Mouse (Mus musculus): ENCODE measurements around the gene Mrpl41. TPM values are rescaled to one million over a fixed set of nuclear protein-coding genes. Genes with fewer than 3 reads are reported as not detected.
"Not testable (repeated sequence)": the region's sequence is repeated elsewhere in the genome, so short reads cannot be mapped to it uniquely, and the experiment has no call there.

Mrpl41 gene
- polyA plus RNA-seq, 1 experiment from 2014 or later: 123 TPM

DNA sequence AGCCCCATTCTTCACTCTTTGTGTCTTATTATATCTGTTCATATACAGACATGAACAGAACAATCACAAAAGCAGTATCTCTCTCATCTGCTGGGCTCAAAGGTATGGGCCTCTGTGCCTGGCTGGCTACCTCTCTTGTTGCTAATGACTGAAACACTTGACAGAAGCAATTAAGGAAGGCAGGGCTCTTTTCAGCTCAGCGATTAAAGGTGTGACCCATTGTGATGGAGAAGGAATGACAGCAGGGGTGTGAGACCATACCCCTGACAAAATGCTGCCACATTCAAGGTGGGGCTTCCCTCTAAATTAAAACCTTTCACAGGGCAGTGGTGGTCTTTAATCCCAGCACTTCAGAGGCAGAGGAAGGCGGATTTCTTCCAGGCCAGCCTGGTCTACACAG lies 12.9 kb upstream of the Mrpl41 start:
- WGBS (ENCODE audit: insufficient replicate concordance): 51% methylated on average over 2 of the region's 2 CpGs
- H3K4me3 ChIP-seq (ENCODE audit: low read depth, low read length): no peak overlapping the region
- H3K4me2 ChIP-seq: no peak overlapping the region
- no peaks in the 10 kb centered on the region for H3K36me3 ChIP-seq (ENCODE audit: control insufficient read depth, insufficient read depth, low read length)
- no peaks in the 10 kb centered on the region for H3K4me1 ChIP-seq (ENCODE audit: control insufficient read depth, insufficient read depth, low read length)
- ATAC-seq (replicated peaks; ENCODE audit: insufficient number of reproducible peaks, low FRiP score, low TSS enrichment): no peak
- no peaks in the 10 kb centered on the region for H3K27me3 ChIP-seq (ENCODE audit: control insufficient read depth, insufficient read depth, low read length)
- no peaks in the 10 kb centered on the region for H3K9me3 ChIP-seq (replicated peaks; ENCODE audit: control insufficient read depth, low read length)
- no peak overlapping the region for H3K27ac ChIP-seq (ENCODE audit: low read depth, low read length)
- no peak overlapping the region for H3K9ac ChIP-seq (ENCODE audit: low read depth, low read length)

DNA sequence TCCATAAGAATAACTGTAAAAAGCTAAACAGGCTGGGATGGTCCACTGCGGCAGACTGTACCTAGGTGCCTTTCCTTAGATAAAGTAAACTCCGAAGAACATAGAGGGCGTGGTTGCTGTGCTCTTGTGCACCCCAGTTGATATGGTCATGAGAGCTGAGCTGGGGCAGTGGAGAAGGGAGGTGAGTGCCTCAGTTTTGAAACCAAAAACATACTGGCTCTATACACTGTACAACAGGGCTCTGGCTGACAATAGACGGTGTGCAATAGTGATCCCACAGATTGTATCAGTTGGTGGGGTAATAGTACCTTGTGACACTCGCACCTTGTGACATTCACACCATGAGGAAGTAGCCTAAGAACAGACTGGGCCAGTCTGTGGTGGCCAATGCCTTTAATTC lies 2.1 kb upstream of the Mrpl41 start:
- H3K4me1 ChIP-seq (ENCODE audit: control insufficient read depth, insufficient read depth, low read length): peaks cover 11% of the 10 kb centered on the region
- ATAC-seq (replicated peaks; ENCODE audit: insufficient number of reproducible peaks, low FRiP score, low TSS enrichment): no peak
- H3K9ac ChIP-seq (ENCODE audit: low read depth, low read length): no peak overlapping the region
- WGBS (ENCODE audit: insufficient replicate concordance): 83% methylated on average over 5 of the region's 5 CpGs
- H3K36me3 ChIP-seq (ENCODE audit: control insufficient read depth, insufficient read depth, low read length): peaks cover 4% of the 10 kb centered on the region; the same call in 1 of the 2 replicates
- H3K4me3 ChIP-seq (ENCODE audit: low read depth, low read length): peak overlapping the region; percentile 83
- no peak overlapping the region; the same call in 1 of the 2 replicates for H3K27ac ChIP-seq (ENCODE audit: low read depth, low read length)
- no peaks in the 10 kb centered on the region for H3K27me3 ChIP-seq (ENCODE audit: control insufficient read depth, insufficient read depth, low read length)
- peak overlapping the region; percentile 99 for H3K4me2 ChIP-seq
- no peaks in the 10 kb centered on the region for H3K9me3 ChIP-seq (replicated peaks; ENCODE audit: control insufficient read depth, low read length)

DNA sequence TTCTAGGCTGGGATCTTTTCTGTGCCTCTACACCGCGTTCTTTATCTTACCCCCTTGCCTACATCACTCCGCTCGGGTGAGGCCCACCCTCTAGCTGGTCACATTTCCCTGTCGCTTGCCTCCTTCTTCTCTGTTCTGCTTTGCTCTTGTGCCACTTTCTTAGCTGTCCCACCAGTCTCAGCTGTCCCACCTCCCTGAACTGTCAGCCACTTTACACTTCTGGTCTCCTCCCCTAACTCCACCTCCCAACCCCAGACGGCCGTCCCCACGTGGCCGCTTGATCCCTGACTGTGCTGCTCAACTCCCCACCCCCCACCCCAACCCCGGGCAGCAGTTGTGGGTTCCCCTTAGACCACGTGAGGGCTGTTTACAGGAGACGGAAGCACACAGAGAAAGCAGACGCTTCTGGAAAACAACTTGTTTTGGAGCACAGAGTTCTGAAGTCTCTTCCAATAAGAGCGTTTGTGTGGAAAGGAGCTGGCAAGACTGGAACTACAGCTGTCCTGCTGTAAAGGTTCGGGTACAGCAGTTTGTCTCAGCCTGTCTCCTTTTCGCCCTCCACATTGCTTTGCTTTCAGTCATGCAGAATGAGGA lies 903 bp upstream of the Mrpl41 start, which contains the start of gene Pnpla7:
Gene Pnpla7 (plus strand): TSS at position 330 of the 594 bp plus-strand sequence.
- Histone ChIP-seq H3K27ac (ENCODE audit: low read depth, low read length) (peak within 1 kb of the TSS; percentile 95), H3K4me1 (ENCODE audit: control insufficient read depth, insufficient read depth, low read length) (peaks cover 11% of the 10 kb centered on the region), H3K9me3 (replicated peaks; ENCODE audit: control insufficient read depth, low read length) (no peaks in the 10 kb centered on the region), H3K9ac (ENCODE audit: low read depth, low read length) (peak within 1 kb of the TSS; percentile 74), H3K4me3 (ENCODE audit: low read depth, low read length) (peak within 1 kb of the TSS; percentile 83), H3K4me2 (peak within 1 kb of the TSS; percentile 99), H3K36me3 (ENCODE audit: control insufficient read depth, insufficient read depth, low read length) (peaks cover 9% of the 10 kb centered on the region), H3K27me3 (ENCODE audit: control insufficient read depth, insufficient read depth, low read length) (no peaks in the 10 kb centered on the region)
- under 1% methylated on average over 16 of the region's 16 CpGs for WGBS (ENCODE audit: insufficient replicate concordance)
- ATAC-seq (replicated peaks; ENCODE audit: insufficient number of reproducible peaks, low FRiP score, low TSS enrichment): peak; percentile 78

DNA sequence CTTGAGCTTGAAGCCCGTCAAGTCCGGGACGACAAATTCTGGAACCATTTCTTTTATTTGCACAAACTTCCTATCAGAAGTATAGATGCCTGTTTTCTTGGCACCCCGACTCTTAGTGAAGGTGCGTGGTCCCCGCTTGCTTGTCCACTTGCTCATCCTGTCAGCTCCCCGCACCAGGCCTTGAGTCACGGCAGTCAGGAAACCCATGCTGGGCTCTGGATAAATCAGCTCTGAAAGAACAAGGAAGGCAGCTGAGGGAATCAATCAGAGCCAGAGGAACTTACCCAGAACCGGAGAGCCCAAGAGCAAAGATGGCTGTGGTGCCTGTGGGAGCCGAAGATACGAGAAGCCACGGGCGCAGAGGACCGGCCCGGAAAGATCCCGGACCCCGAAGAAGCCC lies 446 bp downstream of the Mrpl41 start:
- H3K4me2 ChIP-seq: peak overlapping the region; percentile 99
- under 1% methylated on average over 17 of the region's 17 CpGs for WGBS (ENCODE audit: insufficient replicate concordance)
- H3K27me3 ChIP-seq (ENCODE audit: control insufficient read depth, insufficient read depth, low read length); H3K9me3 ChIP-seq (replicated peaks; ENCODE audit: control insufficient read depth, low read length); ATAC-seq (replicated peaks; ENCODE audit: insufficient number of reproducible peaks, low FRiP score, low TSS enrichment): not testable (repeated sequence)
- H3K27ac ChIP-seq (ENCODE audit: low read depth, low read length): peak overlapping the region; percentile 85
- peaks cover 11% of the 10 kb centered on the region for H3K4me1 ChIP-seq (ENCODE audit: control insufficient read depth, insufficient read depth, low read length)
- peaks cover 17% of the 10 kb centered on the region for H3K36me3 ChIP-seq (ENCODE audit: control insufficient read depth, insufficient read depth, low read length)
- peak overlapping the region; percentile 74 for H3K9ac ChIP-seq (ENCODE audit: low read depth, low read length)
- H3K4me3 ChIP-seq (ENCODE audit: low read depth, low read length): peak overlapping the region; percentile 83

DNA sequence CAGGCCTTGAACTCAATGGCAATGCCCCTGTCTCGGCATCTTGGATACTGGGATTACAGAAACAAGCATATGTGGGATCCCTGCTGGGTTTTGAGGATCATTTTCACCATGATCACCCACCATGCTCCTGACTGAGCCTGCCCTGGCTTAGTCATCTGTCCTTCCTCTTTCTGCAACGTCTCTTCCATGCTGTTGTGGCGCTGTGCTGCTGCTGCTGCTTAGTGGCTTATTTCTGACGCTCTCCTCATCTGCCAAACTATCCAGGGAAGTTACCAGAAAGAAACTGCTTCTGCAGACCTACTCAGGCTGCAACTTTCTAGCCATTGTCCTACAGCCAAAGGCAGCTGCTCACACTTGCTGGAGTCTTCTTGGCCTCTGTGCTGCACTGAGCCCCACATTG lies 4.5 kb downstream of the Mrpl41 start:
- peaks cover 30% of the 10 kb centered on the region for H3K36me3 ChIP-seq (ENCODE audit: control insufficient read depth, insufficient read depth, low read length)
- H3K4me1 ChIP-seq (ENCODE audit: control insufficient read depth, insufficient read depth, low read length): peaks cover 11% of the 10 kb centered on the region
- no peak overlapping the region for H3K9ac ChIP-seq (ENCODE audit: low read depth, low read length)
- no peak overlapping the region for H3K4me3 ChIP-seq (ENCODE audit: low read depth, low read length)
- H3K9me3 ChIP-seq (replicated peaks; ENCODE audit: control insufficient read depth, low read length): no peaks in the 10 kb centered on the region
- no peak overlapping the region for H3K27ac ChIP-seq (ENCODE audit: low read depth, low read length)
- 81% methylated on average over 4 of the region's 4 CpGs for WGBS (ENCODE audit: insufficient replicate concordance)
- no peak overlapping the region for H3K4me2 ChIP-seq
- no peaks in the 10 kb centered on the region for H3K27me3 ChIP-seq (ENCODE audit: control insufficient read depth, insufficient read depth, low read length)
- ATAC-seq (replicated peaks; ENCODE audit: insufficient number of reproducible peaks, low FRiP score, low TSS enrichment): no peak

DNA sequence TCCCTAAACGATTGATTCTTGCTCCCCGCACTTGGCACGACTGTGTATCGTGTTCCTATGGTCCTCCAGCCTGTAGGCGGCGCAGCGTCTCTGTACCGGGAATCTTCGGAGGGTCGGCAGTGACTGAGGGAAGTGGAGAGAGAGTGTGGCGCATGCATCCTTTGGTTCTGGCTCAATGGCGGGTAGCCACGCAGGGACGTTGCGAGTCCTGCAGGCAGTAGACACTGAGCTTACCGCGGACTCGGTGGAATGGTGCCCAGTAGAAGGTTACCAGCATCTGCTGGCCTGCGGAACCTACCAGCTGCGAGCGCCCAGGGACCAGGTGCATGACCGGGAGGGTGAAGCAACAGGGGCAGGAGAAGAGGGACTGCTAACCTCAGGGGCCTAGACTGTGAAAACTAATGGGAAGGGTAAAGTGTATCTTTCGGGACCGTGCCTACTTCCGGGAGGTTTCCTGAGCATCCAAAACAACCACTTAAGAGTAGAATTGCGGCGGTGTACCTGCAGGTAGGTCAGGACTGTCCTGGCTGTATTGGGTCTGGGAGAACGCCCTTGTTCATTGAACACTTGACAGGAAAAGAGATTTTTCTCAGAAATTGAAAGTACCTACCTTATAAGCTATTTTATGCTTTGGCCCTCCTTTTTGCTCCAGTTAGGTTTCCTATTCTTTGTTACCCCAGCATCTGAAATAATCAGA lies 12.4 kb downstream of the Mrpl41 start, which contains the start of gene Dph7:
Gene Dph7 (plus strand): TSS at position 97 of the 697 bp plus-strand sequence.
- H3K4me2 ChIP-seq: peak within 1 kb of the TSS; percentile 71
- peak within 1 kb of the TSS; percentile 89 for H3K9ac ChIP-seq (ENCODE audit: low read depth, low read length)
- H3K27ac ChIP-seq (ENCODE audit: low read depth, low read length): no peak within 1 kb of the TSS
- peak within 1 kb of the TSS; percentile 74 for H3K4me3 ChIP-seq (ENCODE audit: low read depth, low read length)
- no peaks in the 10 kb centered on the region for H3K27me3 ChIP-seq (ENCODE audit: control insufficient read depth, insufficient read depth, low read length)
- H3K9me3 ChIP-seq (replicated peaks; ENCODE audit: control insufficient read depth, low read length): no peaks in the 10 kb centered on the region
- WGBS (ENCODE audit: insufficient replicate concordance): 2% methylated on average over 28 of the region's 28 CpGs
- ATAC-seq (replicated peaks; ENCODE audit: insufficient number of reproducible peaks, low FRiP score, low TSS enrichment): peak; percentile 75
- H3K36me3 ChIP-seq (ENCODE audit: control insufficient read depth, insufficient read depth, low read length): peaks cover 13% of the 10 kb centered on the region
- H3K4me1 ChIP-seq (ENCODE audit: control insufficient read depth, insufficient read depth, low read length): peaks cover 6% of the 10 kb centered on the region; the same call in 1 of the 2 replicates

DNA sequence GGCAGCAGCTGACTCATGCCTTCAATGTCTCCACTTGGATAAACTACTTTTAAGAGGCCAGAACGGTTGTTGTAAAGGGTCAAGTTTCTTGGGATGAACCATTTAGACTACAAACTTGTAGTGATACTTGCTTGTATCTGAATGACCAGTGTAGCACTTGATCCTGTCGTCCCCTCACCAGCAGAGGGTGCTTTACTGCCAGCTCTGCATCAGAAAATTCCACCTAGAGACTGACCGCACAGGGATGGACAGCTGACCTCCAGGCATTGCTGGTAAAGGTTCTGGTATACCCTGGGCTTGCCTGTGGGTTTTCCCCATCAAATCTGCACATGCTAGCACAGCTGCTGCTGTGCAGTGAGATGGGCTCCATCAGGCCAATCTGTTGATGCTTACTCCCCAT lies 14.0 kb downstream of the Mrpl41 start:
- peaks cover 11% of the 10 kb centered on the region for H3K36me3 ChIP-seq (ENCODE audit: control insufficient read depth, insufficient read depth, low read length)
- 32% methylated on average over 3 of the region's 3 CpGs for WGBS (ENCODE audit: insufficient replicate concordance)
- no peak for ATAC-seq (replicated peaks; ENCODE audit: insufficient number of reproducible peaks, low FRiP score, low TSS enrichment)

DNA sequence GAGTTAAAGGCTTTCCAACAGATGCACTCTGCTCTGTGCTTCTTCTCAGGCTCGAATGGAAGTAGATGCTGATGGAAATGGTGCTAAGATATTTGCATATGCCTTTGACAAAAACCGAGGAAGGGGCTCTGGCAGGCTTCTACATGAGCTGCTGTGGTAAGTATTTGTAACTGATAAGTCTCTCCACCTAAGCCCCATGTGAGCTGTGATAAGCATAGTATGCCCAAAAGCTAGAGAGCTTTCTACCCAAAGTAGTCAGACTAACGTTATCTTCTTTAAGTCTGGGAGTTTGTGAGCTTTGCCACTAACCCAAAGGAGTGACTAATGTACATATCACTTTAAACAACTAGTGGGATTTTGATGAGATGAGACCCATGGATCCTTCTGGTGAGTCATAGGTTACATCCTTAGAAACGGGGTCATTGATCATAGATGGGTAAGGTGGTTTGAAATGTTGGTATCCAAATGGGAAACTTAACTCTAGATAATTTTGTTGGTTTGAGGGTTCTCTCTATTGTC lies 22.3 kb downstream of the Mrpl41 start:
- no peak overlapping the region for H3K27ac ChIP-seq (ENCODE audit: low read depth, low read length)
- peaks cover 6% of the 10 kb centered on the region for H3K4me1 ChIP-seq (ENCODE audit: control insufficient read depth, insufficient read depth, low read length)
- H3K36me3 ChIP-seq (ENCODE audit: control insufficient read depth, insufficient read depth, low read length): peaks cover 26% of the 10 kb centered on the region
- no peaks in the 10 kb centered on the region for H3K27me3 ChIP-seq (ENCODE audit: control insufficient read depth, insufficient read depth, low read length)
- H3K4me2 ChIP-seq: no peak overlapping the region
- H3K9me3 ChIP-seq (replicated peaks; ENCODE audit: control insufficient read depth, low read length): no peaks in the 10 kb centered on the region
- no peak overlapping the region for H3K4me3 ChIP-seq (ENCODE audit: low read depth, low read length)
- H3K9ac ChIP-seq (ENCODE audit: low read depth, low read length): no peak overlapping the region
- ATAC-seq (replicated peaks; ENCODE audit: insufficient number of reproducible peaks, low FRiP score, low TSS enrichment): no peak
- WGBS (ENCODE audit: insufficient replicate concordance): 71% methylated on average over 4 of the region's 4 CpGs

More for the DNA sequence above, 14.0 kb downstream of the Mrpl41 start:
- peaks cover 6% of the 10 kb centered on the region; the same call in 1 of the 2 replicates for H3K4me1 ChIP-seq (ENCODE audit: control insufficient read depth, insufficient read depth, low read length)
- no peak overlapping the region for H3K9ac ChIP-seq (ENCODE audit: low read depth, low read length)
- H3K27me3 ChIP-seq (ENCODE audit: control insufficient read depth, insufficient read depth, low read length): no peaks in the 10 kb centered on the region
- H3K9me3 ChIP-seq (replicated peaks; ENCODE audit: control insufficient read depth, low read length): no peaks in the 10 kb centered on the region
- H3K4me3 ChIP-seq (ENCODE audit: low read depth, low read length): no peak overlapping the region
- no peak overlapping the region for H3K27ac ChIP-seq (ENCODE audit: low read depth, low read length)
- H3K4me2 ChIP-seq: no peak overlapping the region
